ENCODE assay signal across 9 mouse cellular contexts in genomic region chr6:144917128-144917527, GRCm38 (mm10).
DNase-seq lines count a peak whose midpoint lies in the region; ATAC-seq and TF ChIP-seq lines count a peak whose summit lies in the region.
"Had no signal": no experiment of that assay in that cellular context is flagged by ENCODE, and none has a peak within 500 bp of the region (broad histone marks: within the 10 kb centered on the region; RNA-seq: fewer than 3 reads in every experiment).

No protein-coding gene starts in this region.

- WGBS in intestine, embryonic 14.5 days, result 21% methylated on average over 8 of the region's 8 CpGs

- DNase-seq in NIH3T3 (ENCODE audit: low read depth), result peak; percentile 21
- DNase-seq in intestine, embryonic 14.5 days (ENCODE audit: low spot score), result peak; percentile 54
- DNase-seq in lung, postnatal 10 days, result peak; percentile 57
- no peak for DNase-seq in ovary, postnatal 10 days (ENCODE audit: low spot score)
- DNase-seq in frontal cortex, postnatal 10 days (ENCODE audit: low spot score in 2 of 2), result no peak
- DNase-seq in layer of hippocampus, postnatal 10 days (ENCODE audit: low spot score in 2 of 2), result no peak

- no peak overlapping the region for H3K4me2 ChIP-seq in intestine, embryonic 14.5 days (ENCODE audit: low read length)
- H3K4me2 ChIP-seq: limb, embryonic 12.5 days had no signal

- no peaks in the 10 kb centered on the region for H3K36me3 ChIP-seq in E14TG2a.4 (ENCODE audit: insufficient read depth, low read length)
- H3K36me3 ChIP-seq in intestine, embryonic 14.5 days (ENCODE audit: control insufficient read depth, insufficient read depth, low read length), result no peaks in the 10 kb centered on the region
- H3K36me3 ChIP-seq: limb, embryonic 12.5 days had no signal

- H3K9ac ChIP-seq in intestine, embryonic 14.5 days (ENCODE audit: low read length), result no peak overlapping the region
- H3K9ac ChIP-seq: limb, embryonic 12.5 days had no signal

- no peaks in the 10 kb centered on the region for H3K4me1 ChIP-seq in E14TG2a.4 (replicated peaks; ENCODE audit: low read depth, low read length)
- H3K4me1 ChIP-seq in intestine, embryonic 14.5 days (replicated peaks; ENCODE audit: control insufficient read depth, insufficient read depth, low read length), result 0 out of 2 replicates have a peak, but pooled peaks cover 6% of the 10 kb centered on the region
- H3K4me1 ChIP-seq: limb, embryonic 12.5 days had no signal

- no peaks in the 10 kb centered on the region for H3K9me3 ChIP-seq in E14TG2a.4 (ENCODE audit: low read length)
- H3K9me3 ChIP-seq in intestine, embryonic 14.5 days (ENCODE audit: control insufficient read depth, low read length), result no peaks in the 10 kb centered on the region
- H3K9me3 ChIP-seq: limb, embryonic 12.5 days had no signal

- H3K27ac ChIP-seq in intestine, embryonic 14.5 days (ENCODE audit: low read depth), result no peak overlapping the region
- H3K27ac ChIP-seq: limb, embryonic 12.5 days had no signal

- H3K4me3 ChIP-seq in E14TG2a.4 (replicated peaks; ENCODE audit: low read length), result peak overlapping the region; percentile 48; the same call in 1 of the 2 replicates
- no peak overlapping the region for H3K4me3 ChIP-seq in intestine, embryonic 14.5 days (ENCODE audit: low read depth, low read length)
- H3K4me3 ChIP-seq: limb, embryonic 12.5 days had no signal

- no peak for TF ChIP-seq CTCF in E14TG2a.4 (conservative IDR thresholded peaks at IDR 0.05; ENCODE audit: low read length)

- no peaks in the 10 kb centered on the region for H3K27me3 ChIP-seq in E14TG2a.4 (ENCODE audit: insufficient read depth, low read length)
- H3K27me3 ChIP-seq in intestine, embryonic 14.5 days (replicated peaks; ENCODE audit: control insufficient read depth, insufficient read depth, low read length), result no peaks in the 10 kb centered on the region
- H3K27me3 ChIP-seq: limb, embryonic 12.5 days had no signal

- peak; percentile 79 for ATAC-seq in intestine, embryonic 14.5 days (replicated peaks; ENCODE audit: low FRiP score, low TSS enrichment, low read depth)
- ATAC-seq: activated CD4-positive, CD25-positive, alpha-beta regulatory T cell, adult 4 months had no signal

Comparison
In these comparisons a context has a peak if more than half of its experiments do, and no peak if none do; other contexts are left out.
1. DNase-seq: peak in NIH3T3 (single experiment), intestine, embryonic 14.5 days (single experiment) and lung, postnatal 10 days (single experiment); none in ovary, postnatal 10 days (single experiment), frontal cortex, postnatal 10 days (0 of 2) and layer of hippocampus, postnatal 10 days (0 of 2).